Mouse (Mus musculus) E14TG2a.4 (cell line): Measurements from ENCODE around the gene Olfr286.

Experiments used
- CTCF ChIP-seq: conservative IDR thresholded peaks from 2 replicates; pipeline ENCODE4 v1.5.1; 2014; ENCODE audit warnings: low read length
- POU5F1 ChIP-seq: IDR thresholded peaks from 2 replicates; pipeline ENCODE4 v1.6.1; 2014; ENCODE audit warnings: low read length, borderline replicate concordance

DNA sequence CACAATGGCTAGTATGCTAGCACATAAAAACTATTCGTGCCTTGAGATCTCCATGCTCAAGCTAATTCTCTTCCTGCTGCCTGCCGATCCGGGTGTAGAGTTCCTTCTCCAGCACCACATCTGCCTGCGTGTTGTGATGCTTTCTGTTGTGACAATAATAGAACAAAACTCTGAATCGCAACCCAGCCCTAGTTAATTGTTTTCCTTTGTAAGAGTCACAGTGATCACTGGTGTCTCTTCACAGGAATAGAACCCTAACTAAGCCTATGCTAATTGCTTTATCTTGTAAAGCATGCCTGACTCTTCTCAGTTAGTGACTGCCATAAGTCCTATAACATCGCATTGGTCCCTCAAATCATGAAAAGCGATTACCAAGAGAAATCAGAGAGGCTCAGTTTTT is 8.2 kb downstream of the Olfr286 start:
- TF ChIP-seq CTCF (no peak), POU5F1 (no peak)
